Mouse (Mus musculus): Measurements from ENCODE around the gene 1600002K03Rik. TPM values are rescaled to one million over a fixed set of nuclear protein-coding genes. Genes with fewer than 3 reads are reported as not detected.

1600002K03Rik gene
- polyA plus RNA-seq, 1 experiment from 2014 or later: 9.7 TPM

DNA sequence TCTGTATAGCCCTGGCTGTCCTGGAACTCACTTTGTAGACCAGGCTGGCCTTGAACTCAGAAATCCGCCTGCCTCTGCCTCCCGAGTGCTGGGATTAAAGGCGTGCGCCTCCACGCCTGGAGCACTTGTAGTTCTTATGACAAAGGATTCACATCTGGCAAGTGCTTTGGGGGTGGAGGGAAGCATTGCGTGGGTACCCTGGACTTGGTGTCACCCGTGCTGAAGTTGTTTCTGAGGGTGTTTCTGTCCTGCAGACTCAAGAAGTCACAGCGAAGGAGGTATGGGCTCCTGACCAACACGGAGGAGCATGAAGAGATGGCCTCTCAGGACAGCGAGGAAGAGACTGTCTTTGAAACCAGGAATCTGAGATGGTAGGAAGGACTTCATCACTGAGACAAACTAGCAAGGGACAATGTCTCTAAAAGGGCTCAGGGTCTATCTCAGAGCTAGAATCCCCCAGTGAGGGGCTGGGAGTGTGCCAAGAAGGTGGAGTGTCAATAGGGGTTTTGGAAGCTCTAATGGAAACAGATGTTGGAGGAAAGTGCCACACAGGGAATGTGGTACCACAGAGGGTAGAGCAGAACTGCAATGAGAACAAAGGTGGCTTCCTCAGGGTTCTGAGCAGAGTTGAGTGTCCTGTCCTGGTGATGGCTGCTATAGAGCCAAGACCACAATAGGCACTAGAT is 1.4 kb downstream of the 1600002K03Rik start:
- WGBS: 86% methylated on average over 10 of the region's 10 CpGs
- Histone ChIP-seq H3K9me3 (no peaks in the 10 kb centered on the region), H3K36me3 (peaks cover 26% of the 10 kb centered on the region), H3K27ac (replicated peaks) (peak overlapping the region; percentile 94; the same call in 1 of the 2 replicates), H3K4me2 (replicated peaks) (no peak overlapping the region), H3K27me3 (no peaks in the 10 kb centered on the region), H3K4me1 (peaks cover 54% of the 10 kb centered on the region), H3K4me3 (no peak overlapping the region), H3K9ac (replicated peaks) (no peak overlapping the region)
- ATAC-seq (replicated peaks): no peak

DNA sequence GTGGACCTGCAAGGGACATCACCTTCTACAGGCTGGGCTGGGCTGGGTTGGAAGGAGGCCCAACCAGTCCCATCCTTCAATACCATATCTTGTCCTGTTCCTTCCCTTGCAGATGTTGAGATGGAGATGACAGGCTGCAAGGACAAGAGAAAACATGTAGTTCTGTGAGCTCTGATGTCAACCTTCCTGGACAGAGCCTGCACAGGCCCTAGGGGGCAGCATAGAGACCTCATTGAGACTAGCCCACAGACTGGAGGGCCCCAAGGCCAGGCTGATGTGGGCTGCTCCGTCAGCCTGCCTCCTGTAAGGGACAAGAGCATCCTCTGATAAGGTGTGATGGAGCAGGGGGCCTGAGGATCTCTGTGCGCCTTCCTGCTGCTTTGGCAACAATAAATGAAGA is 2.0 kb downstream of the 1600002K03Rik start:
- 43% methylated on average over 2 of the region's 2 CpGs for WGBS

DNA sequence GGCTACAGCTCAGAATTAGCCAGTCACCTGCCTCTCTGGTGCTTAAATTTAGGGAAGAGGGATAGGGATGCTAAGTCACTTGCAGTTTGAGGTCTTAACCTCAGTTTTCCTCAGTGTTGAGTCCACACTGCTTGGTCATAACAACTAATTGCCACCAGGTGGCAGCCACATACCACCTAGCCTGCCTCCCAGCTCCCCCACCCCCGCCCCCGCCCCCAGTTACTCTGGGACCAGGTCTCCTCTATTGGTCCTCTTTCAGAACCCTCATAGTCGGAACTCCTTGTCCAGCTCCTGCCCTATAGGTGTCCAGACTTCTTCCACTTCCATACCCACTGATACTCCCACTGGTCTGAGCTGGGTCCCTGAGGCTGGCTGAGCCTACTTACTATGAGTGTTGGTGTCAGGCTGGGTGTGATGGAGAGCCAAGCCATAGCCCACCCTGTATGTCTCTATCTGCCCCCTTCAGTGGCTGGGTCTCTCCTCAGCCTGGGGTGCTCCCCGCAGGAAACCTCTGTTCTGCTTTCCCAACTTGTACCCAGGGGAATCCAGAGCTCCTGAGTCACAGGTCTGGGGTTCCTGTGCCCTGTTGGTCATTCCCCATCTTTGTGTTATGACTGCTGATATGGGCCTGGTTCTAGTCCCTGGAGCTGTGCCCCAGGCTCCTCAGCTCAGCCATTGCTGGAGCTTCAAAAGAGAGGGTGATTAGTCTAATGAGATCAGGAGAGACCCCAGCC is 3.0 kb downstream of the 1600002K03Rik start:
- Histone ChIP-seq H3K4me1 (peaks cover 49% of the 10 kb centered on the region), H3K27ac (replicated peaks) (no peak overlapping the region), H3K9ac (replicated peaks) (no peak overlapping the region), H3K4me2 (replicated peaks) (no peak overlapping the region), H3K4me3 (no peak overlapping the region), H3K36me3 (peaks cover 16% of the 10 kb centered on the region), H3K27me3 (no peaks in the 10 kb centered on the region), H3K9me3 (no peaks in the 10 kb centered on the region)
- 21% methylated on average over 4 of the region's 4 CpGs for WGBS
- ATAC-seq (replicated peaks): no peak

More for the DNA sequence above, 2.0 kb downstream of the 1600002K03Rik start:
- Histone ChIP-seq H3K4me2 (replicated peaks) (no peak overlapping the region), H3K27me3 (no peaks in the 10 kb centered on the region), H3K36me3 (peaks cover 26% of the 10 kb centered on the region), H3K4me3 (no peak overlapping the region), H3K9me3 (no peaks in the 10 kb centered on the region), H3K9ac (replicated peaks) (no peak overlapping the region), H3K4me1 (peaks cover 49% of the 10 kb centered on the region), H3K27ac (replicated peaks) (no peak overlapping the region)
- no peak for ATAC-seq (replicated peaks)

DNA sequence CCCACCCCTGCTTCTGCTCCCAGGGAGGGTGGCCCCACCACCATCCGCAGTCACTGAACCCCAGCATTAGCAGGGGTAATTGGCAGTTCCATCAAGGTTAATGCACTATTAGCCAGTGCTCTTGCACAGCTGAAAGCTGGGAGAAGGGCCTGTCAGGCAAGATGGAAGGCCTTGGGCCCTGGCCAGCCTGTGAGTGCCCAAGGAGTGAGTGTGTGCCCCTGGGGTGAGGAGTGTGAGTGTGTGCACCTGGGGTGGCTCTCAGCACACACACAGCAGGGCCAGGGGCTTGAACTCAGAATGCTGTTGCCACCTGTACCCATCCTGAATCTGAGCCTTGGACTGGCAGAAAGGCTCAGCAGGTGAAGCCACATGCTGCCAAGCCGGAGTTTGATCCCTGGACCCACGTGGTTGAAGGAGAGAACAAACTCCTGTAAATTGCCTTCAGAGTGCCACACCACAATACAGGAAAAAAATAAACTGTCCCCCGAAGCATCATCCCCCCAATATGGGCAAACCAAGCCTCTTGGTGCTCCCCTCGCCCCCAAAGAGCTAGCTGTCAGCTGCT is 3.6 kb downstream of the 1600002K03Rik start:
- Histone ChIP-seq H3K4me1 (peaks cover 51% of the 10 kb centered on the region), H3K4me2 (replicated peaks) (no peak overlapping the region), H3K9me3 (no peaks in the 10 kb centered on the region), H3K27me3 (no peaks in the 10 kb centered on the region), H3K36me3 (peaks cover 11% of the 10 kb centered on the region), H3K4me3 (no peak overlapping the region), H3K9ac (replicated peaks) (no peak overlapping the region), H3K27ac (replicated peaks) (no peak overlapping the region)
- 79% methylated on average over 5 of the region's 5 CpGs for WGBS
- ATAC-seq (replicated peaks): no peak

DNA sequence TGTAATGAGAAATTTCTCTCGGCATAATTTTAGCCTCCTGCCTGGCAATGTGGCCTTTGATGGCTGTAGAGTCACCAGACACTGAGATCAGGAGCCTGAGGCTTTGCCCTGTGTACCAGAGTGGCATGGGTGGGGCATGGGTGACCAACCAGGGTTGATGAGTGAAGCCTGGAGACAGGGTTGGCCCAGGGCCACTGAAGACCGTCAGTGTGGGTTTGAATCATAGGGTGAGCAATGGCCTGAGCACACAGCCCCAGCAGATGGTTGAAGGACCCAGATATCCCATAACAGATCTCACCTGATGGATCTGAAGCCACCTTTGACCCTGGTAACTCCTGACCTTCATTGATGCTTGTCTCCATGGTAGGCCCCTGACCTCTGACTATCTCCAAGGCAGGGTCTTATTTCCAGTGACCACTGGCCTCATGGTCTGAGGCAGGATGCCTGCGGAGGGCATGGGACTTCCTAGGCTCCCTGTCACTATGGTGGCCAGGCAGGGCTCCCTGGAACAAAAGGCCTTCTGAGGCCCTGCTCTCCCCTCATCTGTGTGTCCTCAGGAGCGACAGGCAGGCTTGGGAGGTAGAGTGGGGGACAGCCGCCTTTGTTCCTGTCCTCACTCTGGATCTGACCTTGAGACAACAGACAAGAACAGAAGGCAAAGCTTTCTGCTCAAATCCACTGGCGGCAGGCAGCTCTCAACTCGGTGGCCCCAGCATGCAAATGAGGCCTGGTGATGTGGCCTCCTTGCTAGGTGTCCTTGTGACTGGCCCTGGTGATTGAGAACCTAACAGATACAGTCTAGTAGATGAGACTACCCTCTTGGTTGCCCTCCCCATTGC is 4.9 kb downstream of the 1600002K03Rik start:
- no peaks in the 10 kb centered on the region for H3K9me3 ChIP-seq
- H3K9ac ChIP-seq (replicated peaks): no peak overlapping the region
- H3K36me3 ChIP-seq: no peaks in the 10 kb centered on the region
- WGBS: 63% methylated on average over 7 of the region's 7 CpGs
- no peak overlapping the region; the same call in 1 of the 2 replicates for H3K27ac ChIP-seq (replicated peaks)
- no peak for ATAC-seq (replicated peaks)
- H3K4me3 ChIP-seq: no peak overlapping the region
- peaks cover 50% of the 10 kb centered on the region for H3K4me1 ChIP-seq
- no peak overlapping the region for H3K4me2 ChIP-seq (replicated peaks)
- no peaks in the 10 kb centered on the region for H3K27me3 ChIP-seq

DNA sequence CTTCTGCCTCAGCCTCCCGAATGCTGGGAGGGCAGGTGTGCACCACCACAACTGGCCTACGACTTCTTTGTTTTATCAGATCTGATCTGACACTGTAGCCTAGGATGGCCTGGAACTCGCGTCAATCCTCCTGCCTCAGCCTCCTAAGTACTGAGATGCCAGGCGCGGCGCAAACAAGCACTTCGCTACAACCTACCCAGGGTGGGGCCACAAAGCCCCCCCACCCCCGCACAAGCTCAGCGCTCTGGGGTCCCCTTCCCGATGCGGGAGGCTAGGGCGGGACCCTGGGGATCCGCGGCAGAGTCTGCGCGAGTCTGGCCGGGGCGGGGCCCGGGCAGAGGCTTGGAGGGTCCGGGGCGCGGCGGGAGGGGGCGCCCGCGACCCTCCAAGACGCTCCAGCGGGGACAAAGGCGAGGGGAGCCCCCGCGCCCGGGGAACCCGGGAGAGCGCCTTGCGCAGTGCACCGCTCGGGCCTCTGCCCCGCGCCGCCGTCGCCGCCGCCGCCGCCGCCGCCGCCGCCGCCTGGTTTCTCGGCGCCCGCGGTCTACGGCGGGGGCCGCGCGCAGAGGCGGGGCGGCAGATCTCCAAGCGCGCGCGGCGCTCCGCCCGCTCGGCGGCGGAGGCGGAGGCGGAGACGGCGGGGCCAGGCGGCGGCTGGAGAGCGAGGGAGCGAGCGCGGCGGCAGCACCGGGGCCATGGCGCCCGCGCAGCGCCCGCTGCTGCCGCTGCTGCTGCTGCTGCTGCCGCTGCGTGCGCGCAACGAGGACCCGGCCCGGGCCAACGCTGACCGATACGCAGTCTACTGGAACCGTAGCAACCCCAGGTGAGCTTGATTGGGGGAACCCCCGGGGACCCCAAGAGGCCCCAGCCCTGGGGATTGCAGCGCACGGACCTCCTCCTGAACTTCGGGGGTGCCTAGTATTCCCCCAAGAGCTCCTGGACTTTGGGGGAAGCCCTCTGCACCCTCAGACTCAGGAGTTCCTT is 6.6 kb downstream of the 1600002K03Rik start, which contains the start of gene Efna2:
Gene Efna2, plus strand, starts transcription at position 415 of the 984 bp plus-strand sequence.
- ATAC-seq (replicated peaks): peak; percentile 80
- peak within 1 kb of the TSS; percentile 85 for H3K27ac ChIP-seq (replicated peaks)
- no peaks in the 10 kb centered on the region for H3K27me3 ChIP-seq
- H3K4me1 ChIP-seq: peaks cover 42% of the 10 kb centered on the region
- H3K9me3 ChIP-seq: no peaks in the 10 kb centered on the region
- peak within 1 kb of the TSS; percentile 58 for H3K4me3 ChIP-seq
- 2% methylated on average over 82 of the region's 106 CpGs for WGBS
- H3K36me3 ChIP-seq: 0 out of 2 replicates have a peak, but pooled peaks cover 8% of the 10 kb centered on the region
- peak within 1 kb of the TSS; percentile 71 for H3K4me2 ChIP-seq (replicated peaks)
- H3K9ac ChIP-seq (replicated peaks): peak within 1 kb of the TSS; percentile 78

DNA sequence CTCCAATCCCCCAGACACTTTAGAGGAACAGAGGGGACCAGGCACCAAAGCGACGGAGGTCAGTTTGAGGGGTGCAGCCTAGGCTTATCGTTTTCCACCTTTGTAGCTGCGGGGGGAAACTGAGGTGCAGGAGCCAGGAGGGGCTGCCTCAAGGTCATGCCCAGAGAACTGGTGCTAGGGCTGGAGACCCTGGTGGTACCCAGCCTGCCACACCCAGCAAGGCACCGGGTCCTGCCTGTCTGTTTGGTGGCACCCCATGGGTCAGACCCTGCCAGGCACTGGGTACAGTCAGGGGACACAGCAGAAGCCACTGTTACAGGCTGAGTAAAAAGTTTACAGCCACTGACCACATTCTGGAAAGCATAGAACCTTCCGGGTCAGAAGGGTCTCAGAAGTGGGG is 7.5 kb downstream of the 1600002K03Rik start:
- WGBS: 49% methylated on average over 6 of the region's 6 CpGs
- H3K4me2 ChIP-seq (replicated peaks): peak overlapping the region; percentile 71
- no peak for ATAC-seq (replicated peaks)
- H3K4me3 ChIP-seq: peak overlapping the region; percentile 58
- peak overlapping the region; percentile 78 for H3K9ac ChIP-seq (replicated peaks)
- H3K27me3 ChIP-seq: no peaks in the 10 kb centered on the region
- no peak overlapping the region for H3K27ac ChIP-seq (replicated peaks)
- 0 out of 2 replicates have a peak, but pooled peaks cover 8% of the 10 kb centered on the region for H3K36me3 ChIP-seq
- no peaks in the 10 kb centered on the region for H3K9me3 ChIP-seq
- H3K4me1 ChIP-seq: peaks cover 42% of the 10 kb centered on the region

DNA sequence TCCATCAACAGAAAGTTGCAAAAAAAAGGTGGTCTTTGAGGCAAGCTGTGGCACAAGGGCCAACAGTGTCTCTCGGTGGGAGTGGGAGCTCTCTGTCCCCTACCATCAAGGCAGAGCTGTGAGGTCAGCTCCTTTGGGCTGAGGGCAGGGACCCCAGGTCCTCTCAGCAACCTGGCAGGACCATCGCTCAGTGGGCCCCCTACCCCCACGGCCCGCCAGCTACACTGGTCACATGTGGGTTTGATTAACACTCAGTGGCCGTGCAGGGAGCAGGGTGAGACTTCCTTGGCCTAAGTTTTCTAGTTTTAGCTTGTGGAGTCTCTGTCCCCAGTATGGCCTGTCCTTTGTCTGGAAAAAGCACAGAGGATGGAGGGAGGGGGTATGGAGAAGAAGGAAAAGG is 8.1 kb downstream of the 1600002K03Rik start:
- ATAC-seq (replicated peaks): no peak
- no peak overlapping the region for H3K27ac ChIP-seq (replicated peaks)
- H3K9ac ChIP-seq (replicated peaks): peak overlapping the region; percentile 78
- H3K4me3 ChIP-seq: peak overlapping the region; percentile 58
- 45% methylated on average over 5 of the region's 5 CpGs for WGBS
- H3K9me3 ChIP-seq: no peaks in the 10 kb centered on the region
- H3K36me3 ChIP-seq: 0 out of 2 replicates have a peak, but pooled peaks cover 8% of the 10 kb centered on the region
- no peaks in the 10 kb centered on the region for H3K27me3 ChIP-seq
- H3K4me1 ChIP-seq: peaks cover 37% of the 10 kb centered on the region
- peak overlapping the region; percentile 71 for H3K4me2 ChIP-seq (replicated peaks)

DNA sequence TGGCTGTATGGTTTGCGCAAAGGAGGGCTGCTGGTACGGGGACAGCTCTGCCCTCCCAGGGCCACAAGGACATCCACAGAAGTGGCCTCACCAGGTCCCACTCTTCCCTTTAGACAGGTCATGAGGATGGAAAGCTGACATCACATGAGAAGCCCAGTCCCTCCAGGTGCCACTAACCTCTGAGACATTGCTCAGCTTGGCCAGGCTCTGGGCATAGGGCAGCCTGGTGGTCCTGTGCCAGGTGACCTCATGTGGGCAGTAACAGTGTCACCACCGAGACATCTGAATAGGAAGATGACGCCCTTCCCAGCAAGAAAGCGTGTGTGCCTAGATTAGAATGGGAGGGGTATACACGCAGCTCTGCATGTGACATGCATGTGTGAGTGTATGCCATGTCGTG is 9.8 kb downstream of the 1600002K03Rik start:
- H3K27ac ChIP-seq (replicated peaks): no peak overlapping the region
- no peak overlapping the region for H3K4me3 ChIP-seq
- H3K27me3 ChIP-seq: no peaks in the 10 kb centered on the region
- peaks cover 33% of the 10 kb centered on the region for H3K4me1 ChIP-seq
- ATAC-seq (replicated peaks): no peak
- peaks cover 15% of the 10 kb centered on the region for H3K36me3 ChIP-seq
- H3K9me3 ChIP-seq: no peaks in the 10 kb centered on the region
- H3K4me2 ChIP-seq (replicated peaks): no peak overlapping the region
- WGBS: 91% methylated on average over 7 of the region's 7 CpGs
- H3K9ac ChIP-seq (replicated peaks): no peak overlapping the region

DNA sequence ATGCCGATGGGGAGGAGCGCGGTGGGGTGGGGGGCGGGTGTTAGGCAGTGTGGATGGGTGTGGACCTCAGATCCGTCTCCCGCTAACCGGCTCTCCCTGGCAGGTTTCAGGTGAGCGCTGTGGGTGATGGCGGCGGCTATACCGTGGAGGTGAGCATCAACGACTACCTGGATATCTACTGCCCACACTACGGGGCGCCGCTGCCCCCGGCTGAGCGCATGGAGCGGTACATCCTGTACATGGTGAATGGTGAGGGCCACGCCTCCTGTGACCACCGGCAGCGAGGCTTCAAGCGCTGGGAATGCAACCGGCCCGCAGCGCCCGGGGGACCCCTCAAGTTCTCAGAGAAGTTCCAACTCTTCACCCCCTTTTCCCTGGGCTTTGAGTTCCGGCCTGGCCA is 13.9 kb downstream of the 1600002K03Rik start:
- ATAC-seq (replicated peaks): no peak
- 0 out of 2 replicates have a peak, but pooled peaks cover 4% of the 10 kb centered on the region for H3K27me3 ChIP-seq
- H3K4me3 ChIP-seq: no peak overlapping the region
- H3K9ac ChIP-seq (replicated peaks): no peak overlapping the region
- H3K9me3 ChIP-seq: no peaks in the 10 kb centered on the region
- H3K36me3 ChIP-seq: peaks cover 28% of the 10 kb centered on the region
- no peak overlapping the region for H3K4me2 ChIP-seq (replicated peaks)
- H3K27ac ChIP-seq (replicated peaks): no peak overlapping the region
- WGBS: 44% methylated on average over 27 of the region's 27 CpGs
- peaks cover 28% of the 10 kb centered on the region for H3K4me1 ChIP-seq

DNA sequence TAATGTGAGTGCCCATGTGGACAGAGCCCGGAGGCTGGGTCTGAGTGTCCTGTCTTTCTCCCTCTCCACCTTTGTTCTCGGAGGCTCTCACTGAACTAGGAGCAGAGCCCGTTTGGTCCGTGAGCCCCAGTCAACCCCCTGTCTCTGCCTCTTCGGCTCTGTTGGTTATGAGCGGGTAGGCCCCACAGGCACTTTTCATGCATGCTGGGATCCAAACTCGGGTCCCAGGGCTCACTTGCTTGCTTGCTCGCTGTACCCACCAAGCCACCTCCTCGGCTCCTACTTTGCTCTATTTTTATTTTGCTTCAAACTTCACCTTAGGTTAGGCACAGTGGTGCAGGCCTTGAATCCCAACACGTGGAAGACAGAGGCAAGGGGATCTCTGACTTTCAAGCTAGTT is 15.0 kb downstream of the 1600002K03Rik start:
- WGBS: 89% methylated on average over 10 of the region's 10 CpGs
- H3K9ac ChIP-seq (replicated peaks): no peak overlapping the region
- ATAC-seq (replicated peaks): no peak
- no peak overlapping the region for H3K4me2 ChIP-seq (replicated peaks)
- H3K27ac ChIP-seq (replicated peaks): no peak overlapping the region
- no peak overlapping the region for H3K4me3 ChIP-seq
- H3K9me3 ChIP-seq: no peaks in the 10 kb centered on the region
- peaks cover 28% of the 10 kb centered on the region for H3K36me3 ChIP-seq
- 0 out of 2 replicates have a peak, but pooled peaks cover 4% of the 10 kb centered on the region for H3K27me3 ChIP-seq
- peaks cover 19% of the 10 kb centered on the region for H3K4me1 ChIP-seq
